Mouse (Mus musculus) CD4-positive helper T cell, adult 2 months (primary cell): ENCODE data around the gene Oxct1.
A peak's percentile ranks its signal among the peaks of the same experiment; 100 is the strongest.

Experiments used
- DNase-seq: peaks from one replicate; pipeline ENCODE4 v3.0.0-alpha.2; 2012; ENCODE audit warnings: low read depth, missing footprints, low spot score

Oxct1 gene

GRCm38 (mm10) chr15:4028411-4028700 lies 2.2 kb downstream of the Oxct1 start:
- DNase-seq: no peak

GRCm38 (mm10) chr15:4028960-4029359 lies 2.8 kb downstream of the Oxct1 start:
- DNase-seq: no peak

DNA sequence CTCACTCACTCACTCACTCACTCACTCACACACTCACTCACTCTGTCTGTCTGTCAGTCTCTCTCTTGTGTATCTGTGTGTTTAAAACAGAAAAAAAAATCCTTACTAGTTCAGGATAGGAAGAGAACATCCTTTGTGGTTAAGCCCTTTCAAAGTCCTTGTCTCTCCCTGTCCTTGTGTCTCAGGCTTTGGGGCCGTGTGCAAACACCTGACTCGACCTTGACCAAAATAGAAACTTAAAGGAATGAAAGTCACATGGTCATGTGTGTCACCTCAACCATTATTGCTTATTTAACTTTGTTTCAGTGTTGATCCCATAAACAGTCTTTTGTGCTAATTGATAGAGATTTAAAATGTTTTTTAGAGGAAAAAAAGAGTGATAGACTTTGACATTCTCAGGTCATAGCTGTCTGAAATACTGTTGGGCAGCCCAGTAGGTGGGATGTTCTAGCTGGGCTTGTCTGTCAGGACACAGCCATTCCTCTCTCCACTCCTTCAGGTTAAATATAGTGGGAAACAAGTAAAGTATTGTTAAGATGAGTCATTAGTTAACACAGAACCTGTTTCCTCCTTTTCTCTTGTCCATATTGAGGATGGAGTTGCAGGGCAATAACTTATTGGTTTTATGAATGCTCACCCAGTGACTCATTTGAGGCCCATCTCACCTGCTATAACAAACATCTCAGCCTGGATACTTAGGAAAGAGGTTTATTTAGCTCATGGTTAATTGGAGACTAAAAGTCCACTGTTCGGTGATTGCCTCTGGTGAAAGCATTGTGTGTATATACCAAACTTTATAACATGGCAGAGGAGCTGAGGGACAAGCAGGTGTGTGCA lies 7.2 kb downstream of the Oxct1 start:
- peak; percentile 40 for DNase-seq

DNA sequence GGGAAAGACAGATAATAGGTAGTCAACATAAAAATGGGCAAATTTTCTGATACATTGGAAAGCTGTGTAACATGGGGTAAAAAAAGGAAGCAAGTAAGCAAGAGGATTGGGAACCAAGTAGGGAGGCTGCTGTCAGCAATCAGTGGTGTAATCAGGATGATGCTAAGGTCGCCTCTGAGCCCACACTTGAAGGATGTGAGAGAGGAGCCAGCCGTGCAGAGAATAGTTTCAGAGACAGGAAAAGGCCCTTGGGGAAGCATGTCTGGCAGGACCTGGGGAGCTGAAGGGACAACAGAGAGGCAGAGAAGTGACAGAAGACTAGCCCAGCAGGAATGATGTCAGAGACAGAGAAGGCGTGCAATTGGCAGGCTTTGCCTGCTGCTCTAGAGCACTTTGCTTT lies 16.2 kb downstream of the Oxct1 start:
- DNase-seq: peak; percentile 26

GRCm38 (mm10) chr15:4043032-4043471 lies 16.9 kb downstream of the Oxct1 start:
- peak; percentile 87 for DNase-seq

DNA sequence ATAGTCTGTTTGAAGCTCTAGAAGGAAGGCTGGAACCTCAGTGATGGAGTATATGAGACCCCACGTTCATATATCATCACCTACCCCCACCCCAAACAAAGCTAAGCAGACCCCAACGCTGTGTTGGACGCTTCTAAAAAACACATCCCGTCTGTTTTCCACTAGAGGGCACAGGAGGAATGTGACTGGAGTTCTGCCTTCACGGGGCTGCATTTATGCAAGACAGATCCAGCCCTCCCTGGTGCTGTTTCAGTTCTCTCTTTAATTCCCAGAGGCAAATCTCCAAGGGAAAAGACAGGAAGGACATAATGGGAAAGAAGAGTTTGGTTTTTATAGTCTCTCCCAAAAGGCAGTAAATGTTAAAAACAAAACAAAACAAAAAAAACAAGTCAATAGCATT lies 30.4 kb downstream of the Oxct1 start:
- no peak for DNase-seq

GRCm38 (mm10) chr15:4063574-4063973 lies 37.4 kb downstream of the Oxct1 start:
- no peak for DNase-seq

- DNase-seq: no peak
Observed at GRCm38 (mm10) chr15:4064013-4064412, 37.8 kb downstream of the Oxct1 start.

DNA sequence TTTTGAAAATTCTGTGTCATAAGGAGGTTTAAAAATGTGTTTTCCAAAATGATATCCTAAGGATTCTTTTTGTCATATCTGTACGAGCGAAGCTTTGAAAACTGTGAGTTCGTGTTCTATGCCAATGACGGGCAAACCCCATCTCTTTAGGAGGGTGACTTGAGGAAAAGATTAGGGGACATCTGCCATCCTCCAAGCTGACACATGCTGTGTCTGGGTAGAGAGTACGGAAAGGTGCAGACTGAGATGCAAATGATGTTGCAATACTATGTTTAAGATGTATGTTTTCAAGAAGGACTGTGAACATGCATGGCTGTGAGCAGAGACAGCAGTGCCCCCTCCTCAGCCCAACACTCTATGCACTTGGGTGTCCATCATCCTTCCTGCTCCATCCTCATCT lies 38.5 kb downstream of the Oxct1 start:
- DNase-seq: no peak

DNA sequence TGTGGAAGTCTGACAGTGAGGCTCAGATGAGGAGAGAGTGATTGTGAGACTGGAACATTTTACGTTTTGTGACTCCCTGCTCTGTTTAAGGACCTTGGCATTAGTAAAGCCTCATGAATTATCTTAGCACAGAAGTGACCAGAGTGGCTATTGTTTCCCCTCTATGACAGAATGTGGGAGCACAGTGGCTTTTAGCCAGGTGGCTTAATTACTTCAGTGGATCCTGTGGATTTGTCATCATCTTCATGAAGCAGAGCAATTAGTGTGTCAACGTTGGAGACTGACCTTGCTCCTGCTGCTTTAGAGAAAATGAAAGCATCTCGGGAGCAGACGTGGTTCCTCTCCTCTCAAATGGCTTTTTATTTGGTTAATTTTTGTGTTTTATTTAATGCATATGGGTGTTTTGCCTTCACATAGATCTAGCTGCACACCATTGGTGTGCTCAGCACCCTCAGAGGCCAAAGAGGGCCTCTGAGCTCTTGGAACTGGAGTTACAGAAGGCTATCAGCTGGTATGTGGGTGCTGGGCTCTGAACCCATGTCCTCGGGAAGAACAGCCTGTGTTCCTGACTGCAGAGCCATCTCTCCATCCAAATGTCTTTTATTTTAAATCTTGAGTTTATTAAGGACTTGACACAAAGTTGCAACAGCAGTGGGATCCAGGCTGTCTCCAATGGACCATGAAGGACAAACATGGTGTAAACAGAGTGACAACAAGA lies 41.2 kb downstream of the Oxct1 start:
- DNase-seq: no peak

GRCm38 (mm10) chr15:4077978-4078377 lies 51.8 kb downstream of the Oxct1 start:
- DNase-seq: no peak

DNA sequence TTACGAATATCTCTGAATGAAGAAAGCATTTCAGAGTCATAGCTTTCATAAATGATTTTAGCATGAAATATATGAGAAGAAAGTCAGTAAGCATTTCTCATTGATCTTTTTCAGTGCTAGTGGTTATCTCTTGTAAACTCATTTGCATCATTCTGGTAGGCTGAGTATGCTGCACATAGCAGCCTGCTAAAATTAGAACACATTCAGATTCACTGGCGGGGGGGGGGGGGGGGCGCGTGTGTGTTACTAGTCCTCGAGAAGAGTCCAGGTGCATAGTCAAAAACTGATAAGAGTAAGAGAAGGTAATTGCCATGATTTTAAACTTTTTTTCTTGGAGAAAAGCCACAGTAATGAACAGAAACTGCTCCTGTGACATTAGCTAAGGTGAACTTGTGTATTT lies 52.6 kb downstream of the Oxct1 start:
- DNase-seq: no peak

DNA sequence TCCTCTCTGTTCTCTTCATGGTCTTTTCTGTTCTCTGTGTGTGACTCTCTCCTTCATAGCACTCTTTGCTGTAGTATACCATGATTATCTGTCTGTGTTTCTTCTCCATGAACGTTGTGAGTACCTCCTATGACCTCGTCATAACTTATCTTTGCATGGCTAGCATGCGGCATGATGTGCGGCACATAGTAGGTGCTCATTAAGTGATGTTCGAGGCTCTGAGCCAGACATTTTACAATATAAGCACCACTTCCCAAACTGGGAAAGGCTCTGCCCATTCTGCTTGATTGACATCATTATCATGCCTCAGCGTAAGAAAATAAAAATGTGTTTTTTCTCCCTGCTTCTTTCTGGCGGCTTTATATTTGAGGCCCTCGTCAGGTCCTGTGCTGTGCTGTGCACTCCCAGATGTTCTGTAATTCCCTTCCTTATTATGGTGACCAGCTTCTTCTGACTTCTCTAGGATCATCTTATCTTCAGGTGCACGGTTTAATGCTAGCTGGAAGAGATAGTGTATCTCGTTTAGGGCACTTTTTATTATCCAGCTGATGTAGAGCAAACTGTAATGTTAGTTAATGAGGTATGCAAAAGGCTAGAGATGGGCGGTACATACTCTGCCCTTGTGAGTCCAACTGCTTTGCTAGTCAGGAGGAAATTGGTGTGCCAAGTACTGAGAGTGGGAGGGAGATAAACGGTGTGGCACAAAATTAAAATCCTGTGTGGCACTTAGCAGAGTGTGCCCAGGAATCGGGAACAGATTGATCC lies 53.4 kb downstream of the Oxct1 start:
- DNase-seq: no peak

GRCm38 (mm10) chr15:4085600-4086384 lies 59.6 kb downstream of the Oxct1 start:
- DNase-seq: peak; percentile 79

- DNase-seq: no peak
Observed at GRCm38 (mm10) chr15:4087446-4087845, 61.3 kb downstream of the Oxct1 start.

- no peak for DNase-seq
Observed at GRCm38 (mm10) chr15:4087914-4088313, 61.7 kb downstream of the Oxct1 start.

- DNase-seq: no peak
Observed at GRCm38 (mm10) chr15:4090601-4091000, 64.4 kb downstream of the Oxct1 start.

DNA sequence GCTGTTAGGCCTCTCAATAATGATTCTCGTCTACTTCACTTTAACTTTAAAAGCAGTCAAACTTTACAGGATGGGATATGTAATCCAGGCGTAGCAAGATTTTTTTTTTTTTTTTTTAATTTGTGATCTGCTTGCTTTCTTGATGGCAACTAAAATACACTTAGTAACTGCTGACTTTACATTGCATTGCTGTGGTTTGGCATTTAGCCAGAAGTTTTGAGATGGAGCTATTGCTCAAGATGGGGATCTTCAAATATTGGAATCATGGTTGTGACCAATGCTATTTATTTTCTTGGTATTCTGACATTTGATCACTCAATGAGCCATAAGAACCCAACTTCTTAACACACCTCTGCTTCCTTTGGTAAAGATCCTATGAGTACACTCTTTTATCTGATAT lies 66.4 kb downstream of the Oxct1 start:
- DNase-seq: no peak

DNA sequence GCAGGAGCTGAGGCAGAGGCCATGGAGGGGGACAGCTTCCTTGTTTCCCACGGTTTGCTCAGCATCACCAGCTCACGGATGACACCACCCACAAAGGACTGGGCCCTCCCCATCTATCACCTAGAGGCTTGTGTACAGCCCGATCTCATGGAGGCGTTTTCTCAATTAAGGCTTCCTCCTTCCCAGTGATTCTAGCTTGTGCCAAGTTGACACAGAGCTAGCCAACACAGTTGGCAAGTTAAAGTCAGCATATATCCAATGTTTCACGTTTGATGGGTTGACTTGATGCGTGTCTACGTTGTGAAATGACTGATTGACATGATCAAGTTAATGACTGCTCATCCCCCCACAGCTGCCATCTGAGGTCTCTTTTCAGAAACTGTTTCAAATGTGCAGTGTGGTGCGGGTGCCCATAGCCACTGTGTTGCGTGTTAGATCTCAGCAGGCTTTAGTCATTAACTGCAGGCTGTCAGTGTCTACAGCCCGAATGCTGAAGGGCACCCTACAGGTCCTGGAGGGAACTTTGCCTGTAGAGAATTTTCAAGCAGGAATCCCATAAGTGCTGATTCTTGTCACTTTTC lies 74.2 kb downstream of the Oxct1 start:
- DNase-seq: no peak

GRCm38 (mm10) chr15:4101025-4101424 lies 74.8 kb downstream of the Oxct1 start:
- DNase-seq: no peak

- no peak for DNase-seq
Observed at GRCm38 (mm10) chr15:4104319-4104718, 78.1 kb downstream of the Oxct1 start.
